Mouse (Mus musculus): ENCODE measurements around the gene Mafk. TPM values are rescaled to one million over a fixed set of nuclear protein-coding genes. Genes with fewer than 3 reads are reported as not detected.
A peak's percentile ranks its signal among the peaks of the same experiment; 100 is the strongest.
"Not testable (repeated sequence)": the region's sequence is repeated elsewhere in the genome, so short reads cannot be mapped to it uniquely, and the experiment has no call there.

The Mafk gene
- 1 to 10 TPM; 8.8 to 9.6 TPM for total RNA-seq (2021)
- long read RNA-seq, experiment 1, transcript Mafk-201 (3 exons, 2,849 nt) = major isoform, 11 of 23 reads
- long read RNA-seq, experiment 1, partial matches to known transcripts = 2 of 23 reads
- long read RNA-seq, experiment 1, other reads (novel, unspliced or antisense) = 10 of 23 reads
- long read RNA-seq, experiment 2, partial matches to known transcripts = 1 of 13 reads
- long read RNA-seq, experiment 2, other reads (novel, unspliced or antisense) = 8 of 13 reads

DNA sequence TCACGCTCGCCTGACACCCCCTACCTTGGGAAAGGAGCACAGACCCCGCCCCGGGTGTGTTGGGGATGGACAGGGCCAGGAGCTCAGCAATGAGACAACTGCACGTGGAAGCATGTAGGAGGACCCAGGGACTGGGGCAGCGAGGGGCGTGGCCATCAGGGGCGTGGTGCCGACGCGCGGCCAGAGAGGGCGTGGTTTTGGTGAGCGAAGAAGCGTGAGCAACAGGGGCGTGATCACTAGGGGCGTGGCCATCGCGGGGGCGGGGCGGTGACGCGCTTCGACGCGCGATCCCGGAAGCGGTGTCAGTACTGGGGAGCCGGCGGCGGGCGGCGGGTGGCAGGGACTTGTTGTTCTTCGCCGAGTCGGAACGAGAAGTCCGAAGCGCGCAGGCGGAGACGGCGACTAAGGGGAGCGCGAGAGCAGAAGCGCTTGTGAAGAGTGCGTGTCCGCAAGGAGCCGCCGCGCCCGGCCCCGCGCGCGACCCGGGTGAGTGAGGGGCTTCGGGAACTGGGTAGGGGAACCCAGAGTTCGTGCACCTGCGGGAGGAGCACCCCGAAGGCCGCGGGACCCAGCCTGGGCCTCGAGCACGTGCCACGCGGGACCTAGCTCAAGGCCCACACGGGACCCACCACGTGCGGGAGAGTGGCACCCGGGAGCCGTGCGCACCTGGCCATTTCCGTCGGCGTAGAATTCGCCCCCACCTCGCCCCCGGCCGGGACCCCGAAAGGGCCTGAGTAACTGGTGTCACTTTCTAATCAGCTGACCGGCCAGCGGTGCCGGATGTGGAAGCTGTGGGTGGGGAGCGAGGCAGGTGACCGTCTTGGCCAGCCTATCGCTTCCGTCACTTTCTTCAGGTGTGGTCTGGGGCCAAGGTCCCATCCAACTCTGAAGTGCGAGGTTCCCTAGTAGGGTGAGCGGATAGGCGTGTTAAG is at the start of gene Mafk:
Gene Mafk (plus strand): TSS at position 287 of the 932 bp plus-strand sequence.
- DNase-seq = peak; percentile 99

DNA sequence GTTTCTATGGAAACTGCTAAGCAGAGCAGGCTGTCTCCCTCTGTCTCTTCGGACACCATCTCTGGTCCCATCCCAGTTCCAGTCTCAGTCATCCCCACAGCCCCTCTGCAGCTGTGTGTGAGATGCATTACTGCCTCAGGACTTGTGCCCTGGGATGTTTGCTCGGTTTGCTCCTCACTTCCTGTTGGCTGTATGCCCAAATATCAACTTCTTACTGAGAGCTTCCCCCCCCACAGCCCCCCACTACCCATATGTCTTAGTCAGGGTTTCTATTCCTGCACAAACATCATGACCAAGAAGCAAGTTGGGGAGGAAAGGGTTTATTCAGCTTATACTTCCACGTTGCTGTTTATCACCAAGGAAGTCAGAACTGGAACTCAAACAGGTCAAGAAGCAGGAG is 48.7 kb upstream of the Mafk start:
- DNase-seq = not testable (repeated sequence)

DNA sequence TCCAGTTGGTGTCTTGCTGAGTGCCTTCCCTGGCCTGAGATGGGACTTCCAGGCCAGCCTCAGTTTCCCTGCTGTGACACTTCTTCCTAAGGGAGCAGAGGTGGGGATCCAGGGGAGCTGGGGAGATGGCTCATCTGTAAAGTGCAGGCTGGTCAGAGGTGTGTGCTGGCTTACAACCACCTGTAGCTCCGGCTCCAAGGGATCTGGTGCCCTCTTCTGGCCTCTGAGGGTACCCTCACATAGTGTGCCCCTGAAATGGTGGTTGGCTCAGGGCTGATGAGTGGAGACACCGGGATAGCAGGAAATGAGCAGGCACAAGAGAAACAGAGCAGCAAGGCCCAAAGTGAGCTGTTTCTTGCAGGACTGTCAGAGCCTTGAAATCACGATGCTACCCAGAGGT is 45.5 kb upstream of the Mafk start:
- DNase-seq = no peak

DNA sequence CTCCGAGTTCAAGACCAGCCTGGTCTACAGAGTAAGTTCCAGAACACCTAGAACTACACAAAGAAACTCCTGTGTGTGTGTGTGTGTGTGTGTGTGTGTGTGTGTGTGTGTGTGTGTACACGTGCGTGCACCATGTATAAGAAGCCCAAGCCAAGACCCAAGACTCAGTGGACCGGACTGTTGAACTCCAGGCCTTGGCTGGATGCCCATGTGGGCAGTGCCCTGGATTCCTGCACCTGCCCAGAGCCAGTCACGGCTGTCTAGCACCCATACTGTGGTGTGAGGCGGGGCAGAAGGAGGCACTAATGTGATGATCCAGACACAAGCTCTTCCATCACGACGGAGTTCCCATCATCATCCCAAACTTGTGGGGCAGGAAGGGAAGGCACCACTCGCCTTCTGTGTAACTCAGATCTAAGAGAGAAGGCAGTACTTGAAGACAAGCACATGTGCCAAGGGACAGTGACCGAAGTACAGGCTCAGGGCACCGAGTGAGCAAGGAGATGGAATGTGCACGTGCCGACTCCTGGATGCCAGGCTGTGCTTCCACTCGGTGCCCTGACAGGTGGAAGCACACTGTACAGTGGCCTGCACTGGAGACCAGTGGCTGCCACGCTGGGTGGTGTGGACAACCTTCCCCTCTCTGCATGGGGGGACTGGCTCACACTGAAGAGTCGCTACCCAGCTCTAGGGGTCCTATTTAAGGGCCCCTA is 41.7 kb upstream of the Mafk start:
- no peak for DNase-seq

DNA sequence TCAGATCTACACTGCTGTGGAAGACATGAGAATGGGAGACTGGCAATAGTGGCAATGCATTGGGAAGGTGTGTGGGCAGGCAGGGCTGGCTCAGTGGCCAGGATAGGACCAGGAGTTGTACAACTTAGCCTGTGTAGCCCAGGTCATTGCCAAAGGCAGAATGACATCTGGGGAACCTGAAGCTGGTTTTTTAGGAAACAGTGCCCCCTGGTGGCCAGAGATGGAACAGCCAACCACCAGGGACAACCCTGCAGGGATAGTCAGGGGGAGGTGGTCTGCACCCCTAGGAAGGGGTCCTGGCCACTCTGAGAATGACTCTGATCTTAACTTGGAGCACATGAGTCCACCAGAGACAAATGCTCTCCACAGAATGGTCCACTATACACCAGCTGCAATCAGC is 40.8 kb upstream of the Mafk start:
- DNase-seq = peak; percentile 77

- peak; percentile 66 for DNase-seq
These were observed 36.6 kb upstream of the Mafk start for GRCm38 (mm10) chr5:139754753-139755152.

- no peak for DNase-seq
These were observed 35.2 kb upstream of the Mafk start for GRCm38 (mm10) chr5:139756135-139756534.

DNA sequence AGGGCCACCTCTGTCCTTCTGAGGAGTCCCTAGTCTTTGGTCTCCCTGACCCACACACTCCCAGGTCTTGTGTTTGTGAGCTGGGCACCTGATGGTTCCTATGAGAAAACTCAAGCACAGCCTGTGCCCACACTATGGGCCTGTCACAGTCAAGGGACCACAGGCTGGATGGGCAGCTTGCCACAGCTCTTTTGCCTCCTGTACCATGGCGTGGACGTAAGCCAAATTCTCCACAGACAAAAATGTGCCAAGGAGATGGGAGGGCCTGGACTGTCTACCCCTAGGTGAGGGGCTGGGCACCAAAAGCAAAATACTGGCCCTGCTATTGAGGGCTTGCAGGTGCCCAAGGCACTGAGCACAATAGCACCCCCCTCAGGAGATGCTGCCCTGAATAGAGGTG is 34.7 kb upstream of the Mafk start:
- no peak for DNase-seq

DNA sequence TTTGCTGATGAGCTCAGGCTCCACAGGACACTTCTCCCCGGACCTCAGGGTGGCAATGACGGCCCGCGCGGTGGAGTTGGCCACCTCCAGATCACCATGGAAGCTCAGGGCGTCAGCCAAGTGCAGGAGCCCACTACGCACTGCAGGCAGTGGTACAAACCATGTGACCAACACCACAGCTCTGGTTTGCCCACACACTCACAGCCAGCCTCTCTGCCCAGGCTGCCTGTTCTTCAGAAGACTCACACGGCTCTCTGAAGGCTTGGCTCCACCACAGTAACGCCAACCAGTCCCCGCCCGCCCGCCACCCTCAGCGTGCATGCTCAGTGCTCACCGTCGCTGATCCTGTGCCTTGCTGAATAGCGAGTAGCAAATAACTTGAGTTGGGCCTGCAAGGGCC is 33.2 kb upstream of the Mafk start:
- DNase-seq = no peak

DNA sequence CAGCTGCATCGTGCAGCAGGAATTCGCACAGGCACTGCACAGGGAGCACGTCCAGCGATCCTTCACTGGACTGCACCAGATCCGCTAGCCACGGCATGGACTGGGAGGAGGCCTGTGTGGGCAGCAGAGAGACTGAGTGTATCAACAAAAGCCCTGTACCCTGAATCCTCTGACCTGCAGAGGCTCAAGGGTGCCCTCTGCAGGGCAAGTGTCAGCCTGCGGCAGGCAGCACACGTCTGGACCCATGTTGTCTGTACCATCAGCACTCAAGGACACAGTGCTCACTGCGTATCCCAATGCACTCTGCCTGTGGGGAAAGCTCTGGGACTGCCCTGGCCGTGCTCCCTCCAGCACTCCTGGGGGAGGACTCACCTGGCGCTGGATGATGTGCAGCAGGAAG is 27.0 kb upstream of the Mafk start:
- DNase-seq = no peak

- DNase-seq = no peak
These were observed 23.1 kb upstream of the Mafk start for GRCm38 (mm10) chr5:139768216-139768615.

GRCm38 (mm10) chr5:139775216-139775926 is 15.9 kb upstream of the Mafk start, which contains the start of gene Ints1:
TSS of gene Ints1 (minus strand) at chr5:139775674.
- peak; percentile 97 for DNase-seq

- DNase-seq = no peak
These were observed 14.3 kb upstream of the Mafk start for GRCm38 (mm10) chr5:139776966-139777365.

- DNase-seq = no peak
These were observed 9.9 kb upstream of the Mafk start for GRCm38 (mm10) chr5:139781406-139781805.

GRCm38 (mm10) chr5:139789466-139789865 is 1.8 kb upstream of the Mafk start:
- no peak for DNase-seq

DNA sequence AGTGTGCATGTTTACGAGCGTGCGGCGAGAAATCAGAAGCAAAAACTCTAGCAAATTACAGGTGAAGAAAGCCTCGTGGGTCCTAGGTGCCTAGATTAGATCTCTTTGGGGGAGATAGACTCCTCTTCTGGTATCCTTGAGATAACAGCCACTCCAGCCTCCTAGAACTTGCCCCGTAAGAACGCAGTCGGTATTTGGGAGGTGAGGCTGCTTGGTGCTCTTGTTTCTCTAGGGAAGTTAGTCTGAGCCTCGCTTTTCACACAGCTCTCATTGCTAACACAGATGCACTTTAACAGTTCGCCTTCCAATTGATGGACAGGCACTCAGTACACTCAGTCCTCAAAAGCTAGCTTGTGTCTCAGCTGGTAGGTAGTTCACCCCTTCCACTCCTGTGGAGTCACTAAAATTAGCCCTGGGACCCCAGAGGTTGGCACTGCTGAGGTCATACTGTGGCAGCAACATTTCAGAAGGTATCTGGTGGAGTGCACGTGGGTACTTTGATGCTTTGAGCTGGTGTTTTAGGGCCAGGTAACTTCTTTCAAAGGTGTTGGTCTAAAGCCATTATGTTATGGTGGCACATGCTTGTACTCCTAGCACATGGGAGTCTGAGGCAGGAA is 954 bp downstream of the Mafk start:
- DNase-seq = no peak

DNA sequence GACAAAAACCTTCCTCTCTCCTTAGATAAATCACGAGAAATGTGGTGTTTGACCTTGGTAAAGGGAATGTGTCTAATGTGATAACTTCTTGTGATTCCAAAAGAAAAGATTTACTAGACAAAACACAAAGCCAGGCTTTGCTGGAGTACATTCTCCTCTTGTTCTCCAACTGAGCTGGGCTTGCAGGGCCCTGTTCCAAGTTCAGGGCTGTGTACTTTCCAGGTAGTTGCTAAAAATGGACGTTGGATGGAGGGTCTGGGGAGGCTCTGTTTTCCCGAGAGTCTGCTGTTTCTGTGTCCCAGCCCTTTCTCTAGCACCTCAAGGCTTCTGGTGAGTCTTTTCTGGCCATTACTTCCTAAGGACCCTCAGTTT is 1.6 kb downstream of the Mafk start:
- DNase-seq = no peak

DNA sequence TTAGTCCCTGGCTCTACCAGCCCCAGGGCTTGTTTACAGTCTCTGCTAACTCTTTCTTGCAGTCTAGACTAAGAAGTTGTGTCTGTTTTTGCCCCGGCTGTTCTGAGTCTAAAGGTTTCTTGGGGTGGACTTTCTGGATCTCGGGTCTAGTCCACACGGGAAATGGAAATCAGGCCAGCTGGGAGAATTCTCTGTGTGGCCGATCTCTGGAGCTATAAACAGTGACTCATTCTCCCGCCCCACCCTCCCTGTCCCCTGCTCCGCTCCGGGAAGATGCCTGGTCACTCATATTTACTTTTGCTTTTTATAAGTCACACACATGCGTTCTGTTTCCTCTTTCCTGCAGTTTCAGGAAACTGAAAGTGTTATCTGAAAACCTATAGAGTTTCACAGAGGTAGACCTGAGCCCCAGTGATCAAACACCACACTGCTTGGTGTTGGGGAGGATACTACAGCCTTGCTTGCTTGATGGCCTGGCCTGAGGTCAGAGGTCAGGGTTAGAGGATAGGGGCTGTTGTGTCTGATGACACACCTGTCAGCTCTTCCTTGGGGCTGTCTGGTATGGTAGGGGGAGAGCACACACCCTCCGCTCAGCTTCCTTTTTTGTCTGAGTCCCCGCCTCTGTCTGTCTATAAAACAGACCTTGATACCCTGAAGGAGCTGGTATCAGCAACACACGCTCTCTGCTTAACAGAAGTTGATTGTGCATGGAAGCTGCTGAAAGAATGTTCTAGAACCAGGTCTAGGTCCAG is 2.2 kb downstream of the Mafk start:
- no peak for DNase-seq

- DNase-seq = no peak
These were observed 2.8 kb downstream of the Mafk start for GRCm38 (mm10) chr5:139794137-139794536.

DNA sequence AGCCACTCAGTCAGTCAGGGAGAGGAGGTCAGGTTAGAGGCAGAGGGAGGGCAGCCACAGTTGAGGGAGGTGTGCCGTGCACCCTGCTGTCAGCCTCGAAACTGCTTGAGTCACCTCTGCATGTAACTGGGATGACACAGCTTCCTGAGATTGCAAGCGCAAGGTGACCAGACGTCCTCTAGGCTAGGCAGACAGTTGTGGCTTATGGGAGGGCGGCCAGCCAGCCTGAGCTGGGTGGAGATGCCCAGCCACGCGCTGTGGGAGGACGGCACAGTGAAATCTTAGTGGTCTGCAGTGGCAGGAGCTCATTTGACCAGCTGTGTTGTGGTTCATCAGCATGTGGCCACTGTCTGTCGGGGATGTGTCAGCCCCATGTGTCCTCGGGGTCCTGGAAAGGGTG is 3.6 kb downstream of the Mafk start:
- DNase-seq = no peak

DNA sequence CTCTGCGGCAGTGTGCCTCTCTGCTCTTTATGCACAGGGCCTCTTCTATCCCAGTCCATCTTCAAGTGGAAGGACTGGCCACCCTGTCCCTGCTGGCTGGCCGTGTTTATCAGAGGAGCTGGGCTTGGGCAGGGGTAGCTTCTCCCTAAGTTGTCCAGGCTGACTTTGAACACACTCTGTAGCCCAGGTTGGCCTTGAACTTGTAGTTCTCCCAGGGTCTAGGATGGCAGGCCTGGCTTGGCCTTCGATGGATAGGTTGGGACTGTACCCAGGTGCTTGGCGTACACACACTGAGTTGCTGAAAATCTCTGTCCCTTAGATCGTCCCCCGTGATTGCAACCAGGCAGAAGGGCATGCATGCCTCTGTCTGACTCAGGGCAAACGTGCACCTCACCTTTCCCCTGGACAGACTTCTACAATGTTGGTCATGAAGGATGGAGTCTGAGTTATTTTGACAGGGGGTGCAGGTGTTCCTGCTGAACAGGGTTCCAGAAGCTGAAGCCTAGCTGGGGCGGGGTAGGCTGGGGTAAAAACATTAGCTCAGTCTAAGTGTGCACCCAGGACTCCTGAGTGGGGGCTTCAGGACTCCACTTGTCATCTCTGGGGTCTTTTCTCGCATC is 4.8 kb downstream of the Mafk start:
- no peak for DNase-seq

All from gastrocnemius, postnatal 10 days (tissue).